Mouse (Mus musculus) megakaryocyte, embryonic 14.5 days (primary cell): Measurements from ENCODE around the gene Fgb. TPM values are rescaled to one million over a fixed set of nuclear protein-coding genes. Genes with fewer than 3 reads are reported as not detected.
A peak's percentile ranks its signal among the peaks of the same experiment; 100 is the strongest.

Experiments
- H3K27me3 ChIP-seq: replicated peaks from 2 replicates; pipeline ENCODE3; 2012; ENCODE audit warnings: inconsistent platforms
- H3K36me3 ChIP-seq: replicated peaks from 2 replicates; pipeline ENCODE3; 2012; ENCODE audit warnings: low read length, inconsistent platforms, mixed read lengths
- H3K4me1 ChIP-seq: 2 replicates; pipeline ENCODE4 v1.6.1; 2012; ENCODE audit warnings: inconsistent platforms
- H3K4me3 ChIP-seq: replicated peaks from 2 replicates; pipeline ENCODE3; 2012; ENCODE audit warnings: moderate library complexity, mild to moderate bottlenecking, inconsistent platforms
- H3K9me3 ChIP-seq: 2 replicates; pipeline ENCODE4 v1.6.1; 2012; ENCODE audit warnings: inconsistent platforms
- FLI1 ChIP-seq: IDR thresholded peaks from 2 replicates; pipeline ENCODE4 v1.6.1; 2012; ENCODE audit warnings: low read length, inconsistent platforms, mixed read lengths
- GATA1 ChIP-seq: IDR thresholded peaks from 3 replicates; pipeline ENCODE4 v1.6.1; 2012; ENCODE audit warnings: mixed read lengths, low read length, inconsistent platforms, borderline replicate concordance
- polyA plus RNA-seq: library from polyadenylated mRNA; stranded (reverse); fragments of >175 nt; gene quantifications from 2 replicates; pipeline ENCODE4 v1.2.3, GENCODE M21; 2012; ENCODE audit warnings: low replicate concordance; ENCODE audit not compliant: insufficient read depth

Fgb gene
- polyA plus RNA-seq, 1 experiment = not detected

GRCm38 (mm10) chr3:83055281-83056038 lies 5.8 kb upstream of the Fgb start, which contains the start of gene Plrg1:
Gene Plrg1 (plus strand): TSS chr3:83055522.
- peaks cover 36% of the 10 kb centered on the region for H3K36me3 ChIP-seq
- H3K4me3 ChIP-seq = peak within 1 kb of the TSS; percentile 100
- no peaks in the 10 kb centered on the region for H3K27me3 ChIP-seq
- no peaks in the 10 kb centered on the region for H3K9me3 ChIP-seq
- peaks cover 28% of the 10 kb centered on the region for H3K4me1 ChIP-seq
- TF ChIP-seq GATA1 = no peak
- TF ChIP-seq FLI1 = no peak

- Histone ChIP-seq H3K4me3 (peak overlapping the region; percentile 100), H3K9me3 (no peaks in the 10 kb centered on the region), H3K36me3 (peaks cover 29% of the 10 kb centered on the region), H3K27me3 (no peaks in the 10 kb centered on the region), H3K4me1 (peaks cover 28% of the 10 kb centered on the region)
- TF ChIP-seq GATA1 (no peak), FLI1 (no peak)
Measured at GRCm38 (mm10) chr3:83054759-83055158, 5.1 kb upstream of the Fgb start.

GRCm38 (mm10) chr3:83053758-83054157 lies 4.1 kb upstream of the Fgb start:
- Histone ChIP-seq H3K4me3 (peak overlapping the region; percentile 67), H3K9me3 (no peaks in the 10 kb centered on the region), H3K27me3 (no peaks in the 10 kb centered on the region), H3K36me3 (peaks cover 19% of the 10 kb centered on the region), H3K4me1 (peaks cover 28% of the 10 kb centered on the region)
- TF ChIP-seq GATA1 (no peak), FLI1 (no peak)

- no peak overlapping the region for H3K4me3 ChIP-seq
- TF ChIP-seq FLI1 (no peak), GATA1 (no peak)
- H3K4me1 ChIP-seq = peaks cover 28% of the 10 kb centered on the region
Measured at GRCm38 (mm10) chr3:83053126-83053525, 3.5 kb upstream of the Fgb start.

GRCm38 (mm10) chr3:83052102-83052501 lies 2.4 kb upstream of the Fgb start:
- H3K4me1 ChIP-seq = peaks cover 27% of the 10 kb centered on the region
- no peaks in the 10 kb centered on the region for H3K9me3 ChIP-seq
- peaks cover 6% of the 10 kb centered on the region for H3K36me3 ChIP-seq
- TF ChIP-seq FLI1 (no peak), GATA1 (no peak)
- no peaks in the 10 kb centered on the region for H3K27me3 ChIP-seq
- H3K4me3 ChIP-seq = no peak overlapping the region

More at GRCm38 (mm10) chr3:83053126-83053525, 3.5 kb upstream of the Fgb start:
- Histone ChIP-seq H3K9me3 (no peaks in the 10 kb centered on the region), H3K36me3 (peaks cover 13% of the 10 kb centered on the region), H3K27me3 (no peaks in the 10 kb centered on the region)

GRCm38 (mm10) chr3:83050661-83051060 lies 998 bp upstream of the Fgb start:
- Histone ChIP-seq H3K4me1 (peaks cover 13% of the 10 kb centered on the region), H3K27me3 (peaks cover 4% of the 10 kb centered on the region), H3K9me3 (no peaks in the 10 kb centered on the region), H3K4me3 (no peak overlapping the region), H3K36me3 (no peaks in the 10 kb centered on the region)
- no peak for TF ChIP-seq FLI1
- TF ChIP-seq GATA1 = no peak

- H3K27me3 ChIP-seq = peaks cover 6% of the 10 kb centered on the region
- no peaks in the 10 kb centered on the region for H3K9me3 ChIP-seq
- H3K4me1 ChIP-seq = no peaks in the 10 kb centered on the region
- TF ChIP-seq FLI1 (no peak), GATA1 (no peak)
- no peak overlapping the region for H3K4me3 ChIP-seq
- no peaks in the 10 kb centered on the region for H3K36me3 ChIP-seq
Measured at GRCm38 (mm10) chr3:83046649-83047048, 3.0 kb downstream of the Fgb start.

- H3K36me3 ChIP-seq = no peaks in the 10 kb centered on the region
- TF ChIP-seq FLI1 (no peak), GATA1 (no peak)
- no peaks in the 10 kb centered on the region for H3K4me1 ChIP-seq
- H3K4me3 ChIP-seq = no peak overlapping the region
- peaks cover 6% of the 10 kb centered on the region for H3K27me3 ChIP-seq
- no peaks in the 10 kb centered on the region for H3K9me3 ChIP-seq
Measured at GRCm38 (mm10) chr3:83042451-83042850, 7.2 kb downstream of the Fgb start.

GRCm38 (mm10) chr3:83039666-83040065 lies 10.0 kb downstream of the Fgb start:
- no peak overlapping the region for H3K4me3 ChIP-seq
- no peaks in the 10 kb centered on the region for H3K4me1 ChIP-seq
- H3K9me3 ChIP-seq = no peaks in the 10 kb centered on the region
- peaks cover 4% of the 10 kb centered on the region for H3K27me3 ChIP-seq
- no peak for TF ChIP-seq FLI1
- no peak for TF ChIP-seq GATA1
- H3K36me3 ChIP-seq = no peaks in the 10 kb centered on the region

- TF ChIP-seq GATA1 (no peak), FLI1 (no peak)
- Histone ChIP-seq H3K36me3 (no peaks in the 10 kb centered on the region), H3K9me3 (no peaks in the 10 kb centered on the region), H3K4me1 (no peaks in the 10 kb centered on the region), H3K4me3 (no peak overlapping the region), H3K27me3 (peaks cover 4% of the 10 kb centered on the region)
Measured at GRCm38 (mm10) chr3:83038865-83039264, 10.8 kb downstream of the Fgb start.
